Mouse (Mus musculus) granulocyte monocyte progenitor cell, adult 5-6 weeks (primary cell): ENCODE measurements at regions not wholly inside any gene's neighbourhood (a gene's known extent, or its start where the extent isn't known, plus 50 kb on each side); places are given as distances from the start of the nearest gene placed in this dataset.
A peak's percentile ranks its signal among the peaks of the same experiment; 100 is the strongest.

ENCODE experiments used
- ATAC-seq: replicated peaks from 2 replicates; pipeline ENCODE4 v1.8.0; 2016; ENCODE audit warnings: mild to moderate bottlenecking, moderate TSS enrichment, inconsistent platforms; ENCODE audit not compliant: poor library complexity, severe bottlenecking

DNA sequence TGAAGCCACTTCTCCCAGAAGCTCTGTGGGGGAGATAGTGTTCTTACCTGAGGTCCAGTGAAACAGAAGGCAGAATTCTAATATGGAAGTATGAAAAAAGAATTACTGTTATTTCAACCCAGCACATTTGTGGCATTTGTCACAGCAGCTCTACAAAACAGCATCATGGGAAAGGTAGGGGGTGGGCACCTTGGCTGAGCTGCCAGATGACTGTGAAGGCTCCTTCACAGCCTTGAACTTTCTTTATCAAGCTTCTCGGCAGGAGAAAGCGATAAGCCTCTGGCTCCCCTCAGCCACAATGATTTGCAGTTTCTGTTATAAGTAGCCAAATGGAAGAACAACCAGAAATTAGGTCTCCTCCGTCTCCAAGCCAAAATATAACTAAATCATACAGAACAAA lies 249.5 kb downstream of the Spry2 start:
- no peak for ATAC-seq

DNA sequence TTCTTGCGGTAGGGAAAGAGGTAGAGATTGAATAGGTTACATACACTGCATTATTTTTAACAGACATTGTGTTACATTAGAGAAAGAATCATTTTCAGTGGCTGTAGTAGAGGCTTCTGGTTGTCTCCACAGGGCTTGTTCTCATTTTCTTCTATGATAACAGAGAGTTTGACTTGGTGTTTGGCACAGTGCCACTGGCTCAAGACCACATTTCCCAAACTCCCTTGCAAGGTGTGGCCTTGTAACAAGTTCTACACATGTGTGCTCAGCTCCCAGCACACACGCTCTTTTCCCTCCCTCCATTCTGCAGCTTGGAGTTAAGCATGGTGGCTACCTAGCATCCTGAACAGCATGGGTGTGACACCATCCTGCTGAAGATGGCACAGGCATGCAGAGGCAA lies 252.2 kb downstream of the Spry2 start:
- ATAC-seq: no peak

DNA sequence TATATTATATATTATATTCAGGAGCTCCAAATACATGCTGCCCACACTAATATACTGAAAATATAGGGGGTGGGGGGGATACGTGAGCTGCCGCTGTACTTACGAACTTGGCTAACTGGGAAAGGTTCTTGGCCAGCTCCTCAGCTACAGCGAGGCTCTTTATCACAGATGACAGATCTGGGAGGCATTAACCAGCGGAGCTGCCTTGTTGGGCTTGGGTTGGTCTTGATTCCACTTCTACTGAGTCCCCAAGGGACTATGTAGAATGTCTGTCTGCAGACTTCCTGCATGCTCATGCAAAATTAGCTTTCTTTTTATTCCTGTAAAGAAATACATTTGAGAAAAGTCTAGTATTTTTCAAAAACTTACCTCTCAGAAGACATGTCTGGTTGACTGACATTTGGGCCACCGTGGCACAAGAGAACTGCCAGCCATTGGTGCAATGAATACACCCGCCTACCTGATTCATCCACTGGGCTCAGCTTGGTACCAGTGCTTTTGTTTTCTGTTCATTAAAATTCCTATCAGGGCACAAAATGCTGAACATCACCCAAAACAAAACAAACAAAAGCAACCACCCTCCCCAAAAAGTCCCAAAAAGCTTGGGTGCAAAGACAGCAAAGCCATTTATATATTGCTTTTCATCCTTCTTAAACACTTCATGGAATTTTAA lies 253.2 kb downstream of the Spry2 start:
- no peak for ATAC-seq

DNA sequence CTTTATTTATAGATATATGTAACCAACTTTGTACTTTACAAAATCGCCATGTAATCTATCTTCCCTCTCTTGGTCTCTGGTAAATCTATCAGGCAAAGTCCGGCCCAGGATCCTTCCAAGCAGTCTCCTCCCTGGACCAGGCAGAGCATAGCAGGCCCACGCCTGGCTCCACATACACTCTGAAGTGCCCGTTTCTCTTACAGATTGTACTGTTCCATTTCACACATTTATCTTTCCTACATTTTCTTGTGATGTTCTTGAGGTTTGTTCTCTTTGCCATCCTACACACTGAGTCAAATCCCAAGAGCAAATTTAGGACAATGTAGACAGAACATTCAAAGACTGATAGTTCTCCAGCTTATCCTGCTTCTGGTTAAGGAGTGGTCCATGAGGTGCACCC lies 264.3 kb downstream of the Spry2 start:
- ATAC-seq: no peak

- no peak for ATAC-seq
These were observed 265.0 kb downstream of the Spry2 start for GRCm38 (mm10) chr14:105631681-105632031.

GRCm38 (mm10) chr14:105630867-105631680 lies 265.5 kb downstream of the Spry2 start:
- ATAC-seq: no peak

GRCm38 (mm10) chr14:105630444-105630843 lies 266.2 kb downstream of the Spry2 start:
- no peak for ATAC-seq

DNA sequence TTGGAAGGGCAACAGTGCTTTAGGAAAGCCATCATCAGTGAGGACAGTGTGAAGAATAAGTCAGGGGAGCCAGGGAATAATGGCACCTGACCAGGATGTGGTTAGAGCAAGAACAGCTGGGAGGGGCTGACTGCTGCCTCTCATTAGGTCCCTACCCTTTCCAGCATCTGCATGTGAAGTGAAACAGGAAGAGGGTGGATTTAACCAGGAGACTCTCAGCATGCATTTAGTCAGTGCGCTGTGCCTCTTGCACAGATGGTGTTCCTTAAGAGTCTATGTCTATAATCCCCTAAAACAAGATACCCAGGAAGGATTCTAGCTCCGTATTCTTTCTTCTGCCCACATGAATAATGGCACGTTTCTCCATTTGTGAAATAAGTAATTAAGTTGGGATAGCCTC lies 267.9 kb downstream of the Spry2 start:
- ATAC-seq: peak; percentile 86

GRCm38 (mm10) chr14:105624387-105624786 lies 272.2 kb downstream of the Spry2 start:
- ATAC-seq: no peak

DNA sequence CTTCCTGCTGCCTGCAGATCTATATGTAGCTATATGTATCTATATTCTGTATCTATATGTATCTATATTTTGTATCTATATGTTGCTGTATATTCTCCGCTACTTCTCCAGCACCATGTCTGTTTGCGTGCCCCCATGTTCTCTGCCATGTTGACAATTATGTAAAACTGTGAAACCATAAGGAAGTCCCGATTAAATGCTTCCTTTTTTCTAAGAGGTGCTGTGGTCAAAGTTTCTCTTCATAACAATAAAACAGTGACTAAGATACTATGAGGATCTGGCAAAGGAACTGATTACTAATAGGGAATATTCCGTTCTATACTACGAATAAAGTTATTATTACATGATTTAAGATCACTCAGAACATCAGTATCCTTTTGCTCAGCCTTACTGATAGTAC lies 274.5 kb downstream of the Spry2 start:
- ATAC-seq: peak; percentile 60

DNA sequence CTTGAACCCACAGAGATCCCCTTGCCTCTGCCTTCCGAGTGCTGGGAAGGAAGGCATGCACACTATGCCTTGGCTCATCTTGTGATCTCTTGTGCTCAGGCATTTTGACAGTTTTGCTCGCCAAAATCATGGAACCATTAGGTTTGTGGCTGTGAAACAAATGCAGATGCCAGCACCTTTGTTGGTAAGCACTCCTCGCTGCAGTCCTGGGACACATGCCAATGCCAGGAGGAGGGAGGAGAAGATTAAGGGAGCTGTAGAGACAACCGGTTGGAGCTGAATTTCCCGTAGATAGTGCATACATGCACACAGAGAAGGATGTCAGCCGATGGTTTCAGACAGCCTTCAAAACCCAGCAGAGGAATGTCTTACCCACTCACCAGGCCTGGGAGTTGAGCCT lies 275.5 kb downstream of the Spry2 start:
- no peak for ATAC-seq

- ATAC-seq: peak; percentile 60
These were observed 277.2 kb downstream of the Spry2 start for GRCm38 (mm10) chr14:105619449-105619848.

- peak; percentile 38 for ATAC-seq
These were observed 280.9 kb downstream of the Spry2 start for GRCm38 (mm10) chr14:105615766-105616165.

- peak; percentile 52 for ATAC-seq
These were observed 283.8 kb downstream of the Spry2 start for GRCm38 (mm10) chr14:105612794-105613193.

DNA sequence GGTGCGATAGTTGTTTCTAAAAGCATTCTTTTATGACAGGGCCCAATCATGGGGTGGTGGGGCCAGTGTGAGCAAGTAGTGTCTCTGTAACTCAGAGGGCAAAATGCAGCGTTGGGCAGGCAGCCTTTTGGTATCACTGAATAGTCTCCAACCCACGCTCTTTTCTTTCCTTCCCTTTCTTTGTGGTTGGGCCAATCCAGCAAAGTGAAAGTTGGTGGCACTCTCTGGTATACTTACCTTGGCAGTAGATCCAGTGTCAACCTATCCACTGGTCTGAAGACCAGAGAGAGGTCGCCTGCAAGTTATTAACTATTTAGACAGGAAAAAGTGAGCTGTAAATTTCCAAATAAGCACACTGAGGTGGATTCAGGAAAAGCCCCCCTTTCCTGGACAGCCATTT lies 287.8 kb downstream of the Spry2 start:
- ATAC-seq: no peak; the same call in 1 of the 2 replicates

DNA sequence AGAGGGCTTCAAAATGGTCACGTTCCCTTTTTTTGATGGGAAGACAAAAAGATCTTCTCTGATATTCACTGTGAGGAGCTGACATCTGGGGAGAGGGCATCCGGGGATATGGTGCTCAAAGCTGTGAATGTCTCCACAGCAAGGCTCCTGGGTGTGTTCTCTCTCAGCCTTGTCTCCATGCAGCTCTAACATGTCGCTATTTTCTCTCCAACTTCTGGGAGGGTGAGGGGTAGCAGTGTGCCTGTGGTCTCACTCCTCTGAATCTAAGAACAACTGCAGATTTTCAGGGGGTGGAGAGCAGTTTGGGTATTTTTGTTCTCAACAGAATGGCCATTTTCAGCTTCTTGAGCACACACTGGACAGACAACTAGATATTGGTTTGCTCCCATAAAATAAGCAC lies 290.1 kb downstream of the Spry2 start:
- ATAC-seq: no peak

DNA sequence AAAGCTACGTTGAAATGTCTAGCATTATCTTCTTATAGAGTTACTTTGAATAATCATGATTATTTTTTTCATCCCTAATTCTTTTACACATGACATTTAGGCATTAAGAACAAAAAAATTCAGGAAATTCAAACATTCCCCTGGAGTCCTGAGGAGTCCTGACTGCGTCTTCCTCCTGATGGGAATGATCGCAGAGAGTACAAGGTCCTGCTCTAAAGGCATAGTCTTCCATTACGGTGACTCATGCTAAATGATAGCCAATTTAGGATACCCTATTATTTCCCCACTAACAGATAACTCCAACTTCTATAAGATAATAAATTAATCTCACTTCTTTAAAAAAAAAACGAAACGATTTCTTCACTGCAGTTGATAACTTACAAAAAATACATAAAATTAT lies 292.2 kb downstream of the Spry2 start:
- ATAC-seq: no peak

GRCm38 (mm10) chr14:105603047-105603461 lies 293.6 kb downstream of the Spry2 start:
- ATAC-seq: peak; percentile 12; the same call in 1 of the 2 replicates

DNA sequence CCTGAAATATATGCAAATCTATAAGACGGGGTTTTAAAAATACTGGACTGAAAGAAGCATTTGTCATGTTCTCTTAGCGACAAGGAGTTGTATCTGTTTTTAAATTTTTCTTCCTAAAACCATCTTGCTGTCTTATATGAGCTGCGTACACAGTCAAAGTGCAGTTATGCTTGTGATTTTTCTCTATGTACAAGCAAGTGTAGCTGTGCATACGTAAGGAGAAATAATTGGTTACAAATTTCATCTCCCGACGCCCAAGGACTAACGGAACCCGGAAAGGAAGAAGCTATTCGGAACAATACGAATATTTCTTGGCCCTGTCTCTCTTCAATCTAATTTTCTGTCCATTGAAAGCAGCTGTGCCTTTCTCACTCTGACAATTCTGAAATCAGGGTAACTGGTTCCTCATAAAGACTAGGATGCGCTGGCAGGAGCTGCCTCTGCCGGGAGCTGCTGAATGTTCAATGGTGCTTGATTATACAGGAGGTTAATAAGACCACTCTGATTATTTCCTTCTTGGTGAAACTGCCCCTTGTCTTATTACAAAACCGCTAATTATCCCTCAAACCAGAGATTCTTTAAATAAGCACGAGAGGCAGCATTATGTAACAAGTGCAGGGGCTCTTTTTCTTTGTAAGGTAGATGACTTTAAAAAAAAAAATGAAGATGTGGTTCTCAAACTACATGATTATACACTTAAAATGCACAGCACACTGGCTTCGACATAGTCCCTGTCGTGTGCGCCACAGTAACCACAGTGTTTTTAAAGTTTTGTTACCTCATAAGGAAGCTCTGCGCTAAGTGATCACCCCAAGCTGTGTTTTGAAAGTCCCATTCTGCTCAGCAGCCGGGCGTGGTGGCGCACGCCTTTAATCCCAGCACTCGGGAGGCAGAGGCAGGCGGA lies 296.8 kb downstream of the Spry2 start:
- ATAC-seq: no peak

- no peak for ATAC-seq
These were observed 306.9 kb downstream of the Spry2 start for GRCm38 (mm10) chr14:105589751-105590150.

DNA sequence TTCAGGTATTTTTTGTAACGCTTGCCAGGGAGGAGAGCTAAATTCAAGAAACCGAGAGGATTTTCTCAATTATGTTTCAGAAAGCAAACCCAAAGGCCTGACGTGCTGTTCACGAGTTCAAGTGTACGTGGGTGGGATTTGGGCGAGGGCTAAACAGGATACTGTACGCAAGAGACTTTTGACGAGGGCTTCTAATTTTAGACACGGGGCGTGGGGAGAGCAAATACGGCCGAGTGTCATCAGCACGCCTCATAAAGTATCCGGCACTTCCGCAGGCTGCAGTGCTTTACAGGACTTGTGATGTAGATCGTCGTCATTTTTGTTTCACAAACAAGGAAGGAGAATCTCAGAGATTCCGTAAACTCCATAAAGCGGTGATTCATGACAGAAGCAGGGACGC lies 307.4 kb downstream of the Spry2 start:
- no peak for ATAC-seq
